Comparison of ENCODE assay signal across 20 mouse cellular contexts in genomic region chr14:86633799-86634198, GRCm38 (mm10).
DNase-seq lines count a peak whose midpoint lies in the region; ATAC-seq and TF ChIP-seq lines count a peak whose summit lies in the region.
"Had no signal": no experiment of that assay in that cellular context is flagged by ENCODE, and none has a peak within 500 bp of the region (broad histone marks: within the 10 kb centered on the region; RNA-seq: fewer than 3 reads in every experiment).

No protein-coding gene starts in this region.

- H3K4me1 ChIP-seq in ES-E14 (ENCODE audit: control insufficient read depth in 2 of 2, insufficient read depth in 2 of 2, low read length in 2 of 2, poor library complexity in 1 of 2): no peaks in the 10 kb centered on the region
- H3K4me1 ChIP-seq in limb, embryonic 11.5 days (ENCODE audit: control insufficient read depth, insufficient read depth, low read length): no peaks in the 10 kb centered on the region
- H3K4me1 ChIP-seq: forebrain, embryonic 13.5 days; limb, embryonic 13.5 days; liver, embryonic 15.5 days; midbrain, embryonic 12.5 days had no signal

- no peak overlapping the region for H3K4me2 ChIP-seq in limb, embryonic 11.5 days (ENCODE audit: low read depth, severe bottlenecking)
- H3K4me2 ChIP-seq: forebrain, embryonic 13.5 days; limb, embryonic 13.5 days; liver, embryonic 15.5 days; midbrain, embryonic 12.5 days had no signal

- no peak overlapping the region for H3K4me3 ChIP-seq in ES-E14 (ENCODE audit: insufficient read depth in 1 of 2, low read depth in 1 of 2, low read length in 2 of 2, poor library complexity in 1 of 2, severe bottlenecking in 1 of 2)
- H3K4me3 ChIP-seq in limb, embryonic 11.5 days (ENCODE audit: low read depth, low read length): no peak overlapping the region
- H3K4me3 ChIP-seq: forebrain, embryonic 13.5 days; left cerebral cortex, adult 2 months; limb, embryonic 13.5 days; liver, embryonic 15.5 days; midbrain, embryonic 12.5 days had no signal

- H3K9ac ChIP-seq in ES-E14 (ENCODE audit: insufficient read depth, low read depth, low read length, poor library complexity, severe bottlenecking): no peak overlapping the region
- no peak overlapping the region for H3K9ac ChIP-seq in limb, embryonic 11.5 days (ENCODE audit: low read length)
- H3K9ac ChIP-seq: forebrain, embryonic 13.5 days; limb, embryonic 13.5 days; liver, embryonic 15.5 days; midbrain, embryonic 12.5 days had no signal

- H3K27ac ChIP-seq in ES-E14 (ENCODE audit: insufficient read depth, low read depth, low read length, poor library complexity, severe bottlenecking): no peak overlapping the region
- no peak overlapping the region for H3K27ac ChIP-seq in limb, embryonic 11.5 days (replicated peaks; ENCODE audit: low read depth, low read length)
- H3K27ac ChIP-seq: forebrain, embryonic 13.5 days; left cerebral cortex, adult 2 months; limb, embryonic 13.5 days; liver, embryonic 15.5 days; midbrain, embryonic 12.5 days had no signal

- in situ Hi-C loops in ES-E14 (cut with MboI; ENCODE audit: low sequenced_read_pairs in 2 of 2, unreplicated experiment in 2 of 2): no loop called here

- no peaks in the 10 kb centered on the region for H3K27me3 ChIP-seq in limb, embryonic 11.5 days (ENCODE audit: control insufficient read depth, insufficient read depth, low read length)
- H3K27me3 ChIP-seq: forebrain, embryonic 13.5 days; limb, embryonic 13.5 days; liver, embryonic 15.5 days; midbrain, embryonic 12.5 days had no signal

- ATAC-seq in limb, embryonic 11.5 days (ENCODE audit: insufficient number of reproducible peaks, low FRiP score, low TSS enrichment, low read depth): no peak
- no peak for ATAC-seq in megakaryocyte-erythroid progenitor cell, adult 5-6 weeks (replicated peaks; ENCODE audit: low FRiP score, low TSS enrichment, poor library complexity, severe bottlenecking)
- no peak for ATAC-seq in CD4-positive, CD25-positive, alpha-beta regulatory T cell, adult 4 months
- ATAC-seq: activated CD4-positive, CD25-positive, alpha-beta regulatory T cell, adult 4 months; forebrain, embryonic 13.5 days; hindbrain, embryonic 16.5 days had no signal

- no peaks in the 10 kb centered on the region for H3K9me3 ChIP-seq in ES-E14 (ENCODE audit: control insufficient read depth, insufficient read depth, low read depth, low read length)
- H3K9me3 ChIP-seq in limb, embryonic 11.5 days (ENCODE audit: control insufficient read depth, low read length): no peaks in the 10 kb centered on the region
- H3K9me3 ChIP-seq: forebrain, embryonic 13.5 days; limb, embryonic 13.5 days; liver, embryonic 15.5 days; midbrain, embryonic 12.5 days had no signal

- WGBS in limb, embryonic 11.5 days: 70% methylated on average over 5 of the region's 5 CpGs

- no peaks in the 10 kb centered on the region for H3K36me3 ChIP-seq in ES-E14 (ENCODE audit: control insufficient read depth, insufficient read depth, low read length, poor library complexity, severe bottlenecking)
- H3K36me3 ChIP-seq in limb, embryonic 11.5 days (ENCODE audit: control insufficient read depth, insufficient read depth, low read length): no peaks in the 10 kb centered on the region
- H3K36me3 ChIP-seq: limb, embryonic 13.5 days; liver, embryonic 15.5 days; midbrain, embryonic 12.5 days had no signal

- DNase-seq in kidney, postnatal 4 days: peak; percentile 22 to 30
- no peak for DNase-seq in kidney, postnatal 25 days
- DNase-seq in ES-E14 (ENCODE audit: low read depth, low spot score): peak; percentile 15
- DNase-seq in embryo, embryonic 10.5 days (ENCODE audit: low spot score): peak; percentile 50
- peak; percentile 57 for DNase-seq in limb, embryonic 11.5 days (ENCODE audit: low spot score)
- DNase-seq: adrenal gland, postnatal 14 days; cerebellum, adult 11-12 months; cerebellum, postnatal 25 days; gastrocnemius, postnatal 25 days; kidney, adult 9 months; lung, postnatal 36 days had no signal

TF ChIP-seq in ES-E14, 5 proteins besides CTCF, POLR2A, EP300 and RAD21:
- TF ChIP-seq MAFK (IDR thresholded peaks at IDR 0.05; ENCODE audit: insufficient read depth, low read depth, low read length): no peak
- TF ChIP-seq CHD2 (IDR thresholded peaks at IDR 0.05; ENCODE audit: low read depth, low read length): no peak
- TF ChIP-seq ZNF384 (IDR thresholded peaks at IDR 0.05; ENCODE audit: low read depth, low read length): no peak
- TF ChIP-seq HCFC1 (IDR thresholded peaks at IDR 0.05; ENCODE audit: borderline replicate concordance, insufficient read depth, low read length): no peak
- no peak for TF ChIP-seq ZC3H11A (IDR thresholded peaks at IDR 0.05; ENCODE audit: borderline replicate concordance, low read depth, low read length)

Comparison
In these comparisons a context has a peak if more than half of its experiments do, and no peak if none do; other contexts are left out.
1. DNase-seq: peak in kidney, postnatal 4 days (2 of 2), ES-E14 (single experiment), embryo, embryonic 10.5 days (single experiment) and limb, embryonic 11.5 days (single experiment); none in kidney, postnatal 25 days (0 of 2).